Comparison of ENCODE assay signal across 31 mouse cellular contexts in genomic region chr14:52133584-52133983, GRCm38 (mm10). TPM values are rescaled to one million over a fixed set of nuclear protein-coding genes. Genes with fewer than 3 reads are reported as not detected.
DNase-seq lines count a peak whose midpoint lies in the region; ATAC-seq and TF ChIP-seq lines count a peak whose summit lies in the region.
"Had no signal": no experiment of that assay in that cellular context is flagged by ENCODE, and none has a peak within 500 bp of the region (broad histone marks: within the 10 kb centered on the region; RNA-seq: fewer than 3 reads in every experiment).

No protein-coding gene starts in this region.

- no peak overlapping the region for H3K27ac ChIP-seq in embryonic facial prominence, embryonic 14.5 days (replicated peaks; ENCODE audit: low read depth, low read length)
- no peak overlapping the region for H3K27ac ChIP-seq in embryonic facial prominence, embryonic 10.5 days (replicated peaks)
- H3K27ac ChIP-seq in lung, postnatal 0 days (ENCODE audit: low read length) = no peak overlapping the region
- no peak overlapping the region for H3K27ac ChIP-seq in hindbrain, postnatal 0 days
- H3K27ac ChIP-seq: embryonic facial prominence, embryonic 12.5 days; gastrocnemius, adult 2 months; hindbrain, embryonic 14.5 days; liver, embryonic 15.5 days; lung, embryonic 15.5 days; midbrain, embryonic 10.5 days; midbrain, embryonic 15.5 days; stomach, postnatal 0 days had no signal

- 76% methylated on average over 5 of the region's 5 CpGs for WGBS in embryonic facial prominence, embryonic 14.5 days
- WGBS in embryonic facial prominence, embryonic 10.5 days = 88% methylated on average over 5 of the region's 5 CpGs
- 54% methylated on average over 5 of the region's 5 CpGs for WGBS in lung, postnatal 0 days
- WGBS in hindbrain, postnatal 0 days = 74% methylated on average over 5 of the region's 5 CpGs

- no peak overlapping the region for H3K4me2 ChIP-seq in embryonic facial prominence, embryonic 14.5 days (ENCODE audit: low read depth, low read length)
- no peak overlapping the region for H3K4me2 ChIP-seq in lung, postnatal 0 days (replicated peaks; ENCODE audit: low read depth, low read length)
- no peak overlapping the region for H3K4me2 ChIP-seq in hindbrain, postnatal 0 days (ENCODE audit: low read depth, low read length)
- H3K4me2 ChIP-seq: embryonic facial prominence, embryonic 12.5 days; heart, embryonic 12.5 days; hindbrain, embryonic 14.5 days; liver, embryonic 15.5 days; lung, embryonic 15.5 days; midbrain, embryonic 15.5 days had no signal

- H3K36me3 ChIP-seq in embryonic facial prominence, embryonic 14.5 days (ENCODE audit: control insufficient read depth, insufficient read depth, low read length) = no peaks in the 10 kb centered on the region
- no peaks in the 10 kb centered on the region for H3K36me3 ChIP-seq in embryonic facial prominence, embryonic 10.5 days (replicated peaks)
- H3K36me3 ChIP-seq in lung, postnatal 0 days (ENCODE audit: insufficient read depth, low read length) = no peaks in the 10 kb centered on the region
- H3K36me3 ChIP-seq in hindbrain, postnatal 0 days (ENCODE audit: insufficient read depth, low read length) = no peaks in the 10 kb centered on the region
- H3K36me3 ChIP-seq: embryonic facial prominence, embryonic 12.5 days; heart, embryonic 12.5 days; liver, embryonic 15.5 days; lung, embryonic 15.5 days; midbrain, embryonic 10.5 days; midbrain, embryonic 15.5 days had no signal

- no peak for TF ChIP-seq CTCF in lung, postnatal 0 days (IDR thresholded peaks at IDR 0.05)
- no peak for TF ChIP-seq CTCF in hindbrain, postnatal 0 days (IDR thresholded peaks at IDR 0.05; ENCODE audit: low read depth)

- H3K9ac ChIP-seq in embryonic facial prominence, embryonic 14.5 days (ENCODE audit: low read depth, low read length) = no peak overlapping the region
- H3K9ac ChIP-seq in lung, postnatal 0 days (replicated peaks; ENCODE audit: low read depth) = no peak overlapping the region
- no peak overlapping the region for H3K9ac ChIP-seq in hindbrain, postnatal 0 days (replicated peaks; ENCODE audit: low read length)
- H3K9ac ChIP-seq: embryonic facial prominence, embryonic 12.5 days; heart, embryonic 12.5 days; hindbrain, embryonic 14.5 days; liver, embryonic 15.5 days; lung, embryonic 15.5 days; midbrain, embryonic 15.5 days had no signal

- no peak for ATAC-seq in embryonic facial prominence, embryonic 14.5 days (ENCODE audit: low read depth)
- no peak for ATAC-seq in lung, postnatal 0 days
- peak; percentile 97 for ATAC-seq in granulocyte monocyte progenitor cell, adult 5-6 weeks (replicated peaks; ENCODE audit: poor library complexity, severe bottlenecking)
- no peak for ATAC-seq in hindbrain, postnatal 0 days
- ATAC-seq: forebrain, embryonic 16.5 days; inflammation-experienced regulatory T-cells, adult 6 months; midbrain, embryonic 15.5 days had no signal

- H3K4me3 ChIP-seq in embryonic facial prominence, embryonic 14.5 days (ENCODE audit: low read depth, low read length) = no peak overlapping the region
- H3K4me3 ChIP-seq in embryonic facial prominence, embryonic 10.5 days = no peak overlapping the region
- no peak overlapping the region for H3K4me3 ChIP-seq in lung, postnatal 0 days (ENCODE audit: low read depth, low read length)
- H3K4me3 ChIP-seq in hindbrain, postnatal 0 days (ENCODE audit: low read length) = no peak overlapping the region
- H3K4me3 ChIP-seq: embryonic facial prominence, embryonic 12.5 days; gastrocnemius, adult 2 months; heart, embryonic 12.5 days; liver, embryonic 15.5 days; lung, embryonic 15.5 days; midbrain, embryonic 10.5 days; midbrain, embryonic 15.5 days had no signal

- no peaks in the 10 kb centered on the region for H3K9me3 ChIP-seq in embryonic facial prominence, embryonic 14.5 days (ENCODE audit: control insufficient read depth, low read length)
- H3K9me3 ChIP-seq in embryonic facial prominence, embryonic 10.5 days = no peaks in the 10 kb centered on the region
- H3K9me3 ChIP-seq in lung, postnatal 0 days (ENCODE audit: low read length) = no peaks in the 10 kb centered on the region
- no peaks in the 10 kb centered on the region for H3K9me3 ChIP-seq in hindbrain, postnatal 0 days (ENCODE audit: low read length)
- H3K9me3 ChIP-seq: embryonic facial prominence, embryonic 12.5 days; heart, embryonic 12.5 days; liver, embryonic 15.5 days; lung, embryonic 15.5 days; midbrain, embryonic 10.5 days; midbrain, embryonic 15.5 days had no signal

- no peak for TF ChIP-seq EP300 in lung, postnatal 0 days (IDR thresholded peaks at IDR 0.05)

- peak; percentile 22 for DNase-seq in embryonic facial prominence, embryonic 14.5 days (ENCODE audit: low spot score)
- no peak for DNase-seq in embryonic facial prominence, embryonic 10.5 days (ENCODE audit: low spot score)
- peak; percentile 9 for DNase-seq in lung, postnatal 36 days
- DNase-seq in lung, postnatal 0 days (ENCODE audit: low spot score) = no peak
- DNase-seq in hindbrain, postnatal 0 days (ENCODE audit: low spot score) = no peak
- DNase-seq in retina, embryonic 14.5 days (ENCODE audit: low spot score) = no peak
- DNase-seq in thymus, adult 18-20 months = no peak
- DNase-seq: adrenal gland, adult 8-10 months; cerebellum, adult 8-10 months; cerebellum, postnatal 25 days; gastrocnemius, adult 2 months; kidney, adult 11 months; kidney, postnatal 4 days; layer of hippocampus, postnatal 36 days; liver; lung, postnatal 4 days; right cerebral cortex, adult 18-20 months; spleen, adult 18-20 months; thymus, adult 2 months; thymus, postnatal 4 days had no signal

- no peaks in the 10 kb centered on the region for H3K4me1 ChIP-seq in embryonic facial prominence, embryonic 14.5 days (ENCODE audit: control insufficient read depth, insufficient read depth, low read length)
- H3K4me1 ChIP-seq in embryonic facial prominence, embryonic 10.5 days = no peaks in the 10 kb centered on the region
- H3K4me1 ChIP-seq in lung, postnatal 0 days (ENCODE audit: insufficient read depth, low read depth, low read length) = no peaks in the 10 kb centered on the region
- no peaks in the 10 kb centered on the region for H3K4me1 ChIP-seq in hindbrain, postnatal 0 days (ENCODE audit: insufficient read depth, low read length)
- H3K4me1 ChIP-seq: embryonic facial prominence, embryonic 12.5 days; heart, embryonic 12.5 days; liver, embryonic 15.5 days; lung, embryonic 15.5 days; midbrain, embryonic 10.5 days; midbrain, embryonic 15.5 days had no signal

- no peaks in the 10 kb centered on the region for H3K27me3 ChIP-seq in embryonic facial prominence, embryonic 14.5 days (replicated peaks; ENCODE audit: control insufficient read depth, insufficient read depth, low read length)
- H3K27me3 ChIP-seq in embryonic facial prominence, embryonic 10.5 days (replicated peaks; ENCODE audit: low read depth, poor library complexity, severe bottlenecking) = no peaks in the 10 kb centered on the region
- H3K27me3 ChIP-seq in lung, postnatal 0 days (replicated peaks; ENCODE audit: insufficient read depth, low read length) = no peaks in the 10 kb centered on the region
- no peaks in the 10 kb centered on the region for H3K27me3 ChIP-seq in hindbrain, postnatal 0 days (ENCODE audit: insufficient read depth, low read length)
- H3K27me3 ChIP-seq: embryonic facial prominence, embryonic 12.5 days; heart, embryonic 12.5 days; liver, embryonic 15.5 days; lung, embryonic 15.5 days; midbrain, embryonic 15.5 days had no signal

RNA-seq across cellular contexts. Expression of gene Rpgrip1, which starts 23.1 kb away (rescaled TPM):
- polyA plus RNA-seq in embryonic facial prominence, embryonic 14.5 days (2014; fragmentation: Nextera tagmentation; extraction: Ambion mirVana) = 46.7 and 47.0 TPM in 2 replicates
- polyA plus RNA-seq in embryonic facial prominence, embryonic 10.5 days (2016; fragmentation: Nextera tagmentation; extraction: Ambion mirVana) = 129 and 133 TPM in 2 replicates
- polyA plus RNA-seq in lung, postnatal 0 days (2015; fragmentation: Nextera tagmentation; extraction: Ambion mirVana) = 31.4 and 38.4 TPM in 2 replicates
- 7.4 and 10.8 TPM in 2 replicates for total RNA-seq in granulocyte monocyte progenitor cell, adult 5-6 weeks (2014; fragmentation: Nextera tagmentation)
- total RNA-seq in granulocyte monocyte progenitor cell, adult 5-6 weeks (2017) = 4.5 and 4.8 TPM in 2 replicates
- 2.9 and 10.9 TPM in 2 replicates for total RNA-seq in hindbrain, postnatal 0 days (2014; rRNA removed)
- 53.4 and 53.7 TPM in 2 replicates for polyA plus RNA-seq in hindbrain, postnatal 0 days (2015; fragmentation: Nextera tagmentation; extraction: Ambion mirVana)
- total RNA-seq: gastrocnemius, adult 2 months had no signal

RNA-seq across cellular contexts. Expression of gene Hnrnpc, which starts 29.8 kb away (rescaled TPM):
- 498 and 515 TPM in 2 replicates for polyA plus RNA-seq in embryonic facial prominence, embryonic 14.5 days (2014; fragmentation: Nextera tagmentation; extraction: Ambion mirVana)
- polyA plus RNA-seq in embryonic facial prominence, embryonic 10.5 days (2016; fragmentation: Nextera tagmentation; extraction: Ambion mirVana) = 893 and 906 TPM in 2 replicates
- polyA plus RNA-seq in lung, postnatal 0 days (2015; fragmentation: Nextera tagmentation; extraction: Ambion mirVana) = 170 and 210 TPM in 2 replicates
- total RNA-seq in granulocyte monocyte progenitor cell, adult 5-6 weeks (2014; fragmentation: Nextera tagmentation) = 362 and 404 TPM in 2 replicates
- total RNA-seq in granulocyte monocyte progenitor cell, adult 5-6 weeks (2017) = 637 and 667 TPM in 2 replicates
- total RNA-seq in hindbrain, postnatal 0 days (2014; rRNA removed) = 69.5 and 78.6 TPM in 2 replicates
- 285 and 291 TPM in 2 replicates for polyA plus RNA-seq in hindbrain, postnatal 0 days (2015; fragmentation: Nextera tagmentation; extraction: Ambion mirVana)

Comparison
In these comparisons a context has a peak if more than half of its experiments do, and no peak if none do; other contexts are left out.
1. DNase-seq: peak in embryonic facial prominence, embryonic 14.5 days (single experiment) and lung, postnatal 36 days (single experiment); none in embryonic facial prominence, embryonic 10.5 days (single experiment), lung, postnatal 0 days (single experiment), hindbrain, postnatal 0 days (single experiment), retina, embryonic 14.5 days (single experiment) and thymus, adult 18-20 months (0 of 2).